Mouse (Mus musculus) limb, embryonic 11.5 days (tissue): Measurements from ENCODE around the gene Rarres2. TPM values are rescaled to one million over a fixed set of nuclear protein-coding genes. Genes with fewer than 3 reads are reported as not detected.

Experiments used
- ATAC-seq: fragments of 200-750 bp; cut with Nextera tagmentation; 2 replicates; pipeline ENCODE4 v1.8.0; 2017; ENCODE audit warnings: low read depth; ENCODE audit not compliant: insufficient number of reproducible peaks, low FRiP score, low TSS enrichment
- DNase-seq: peaks from one replicate; pipeline ENCODE4 v3.0.0-alpha.2; 2015; ENCODE audit warnings: low spot score
- H3K27ac ChIP-seq: fragments of 300-500 bp; sonication (generic); replicated peaks from 2 replicates; pipeline ENCODE4 v1.5.1; 2014; ENCODE audit warnings: low read depth, mild to moderate bottlenecking, low read length
- H3K27me3 ChIP-seq: fragments of 300-500 bp; sonication (generic); 2 replicates; pipeline ENCODE4 v1.6.1; 2014; ENCODE audit warnings: mild to moderate bottlenecking, low read length, mixed read lengths; ENCODE audit not compliant: control insufficient read depth, insufficient read depth
- H3K36me3 ChIP-seq: fragments of 300-500 bp; sonication (generic); 2 replicates; pipeline ENCODE4 v1.6.1; 2014; ENCODE audit warnings: mild to moderate bottlenecking, low read length, moderate library complexity, mixed read lengths; ENCODE audit not compliant: control insufficient read depth, insufficient read depth
- H3K4me1 ChIP-seq: fragments of 300-500 bp; sonication (generic); 2 replicates; pipeline ENCODE4 v1.6.1; 2014; ENCODE audit warnings: low read length, mixed read lengths; ENCODE audit not compliant: control insufficient read depth, insufficient read depth
- H3K4me2 ChIP-seq: fragments of 300-500 bp; sonication (generic); 2 replicates; pipeline ENCODE4 v1.6.1; 2014; ENCODE audit warnings: low read depth, mild to moderate bottlenecking, moderate library complexity; ENCODE audit not compliant: severe bottlenecking
- H3K4me3 ChIP-seq: fragments of 300-500 bp; sonication (generic); 2 replicates; pipeline ENCODE4 v1.5.1; 2014; ENCODE audit warnings: low read depth, low read length
- H3K9ac ChIP-seq: fragments of 300-500 bp; sonication (generic); 2 replicates; pipeline ENCODE4 v1.6.1; 2014; ENCODE audit warnings: mild to moderate bottlenecking, low read length
- H3K9me3 ChIP-seq: fragments of 300-500 bp; sonication (generic); 2 replicates; pipeline ENCODE4 v1.6.1; 2016; ENCODE audit warnings: low read length; ENCODE audit not compliant: control insufficient read depth
- WGBS: fragments of 180-500 bp; shearing (Covaris S2); extraction: QIAGEN DNeasy Blood & Tissue Kit; methylation state at CpG from one replicate; pipeline ENCODE4 v1.1.7; 2014; 5-methylcytosine and 5-hydroxymethylcytosine counted together
- polyA plus RNA-seq: library from polyadenylated mRNA; unstranded; fragments of >200 nt; fragmentation: Nextera tagmentation; extraction: Ambion mirVana; gene quantifications from 2 replicates; pipeline ENCODE4 v1.2.1, GENCODE M21; 2014

The Rarres2 gene
- polyA plus RNA-seq, 1 experiment from 2014 or later = 5.6 TPM

GRCm38 (mm10) chr6:48573280-48573679, 691 bp upstream of the Rarres2 start:
- Histone ChIP-seq H3K9me3 (no peaks in the 10 kb centered on the region), H3K27ac (no peak overlapping the region; the same call in 1 of the 2 replicates), H3K4me3 (no peak overlapping the region), H3K4me1 (peaks cover 5% of the 10 kb centered on the region), H3K9ac (no peak overlapping the region), H3K36me3 (no peaks in the 10 kb centered on the region), H3K27me3 (no peaks in the 10 kb centered on the region), H3K4me2 (no peak overlapping the region)
- peak; percentile 48; the same call in 1 of the 2 replicates for ATAC-seq
- DNase-seq = peak; percentile 67
- 14% methylated on average over 10 of the region's 10 CpGs for WGBS

DNA sequence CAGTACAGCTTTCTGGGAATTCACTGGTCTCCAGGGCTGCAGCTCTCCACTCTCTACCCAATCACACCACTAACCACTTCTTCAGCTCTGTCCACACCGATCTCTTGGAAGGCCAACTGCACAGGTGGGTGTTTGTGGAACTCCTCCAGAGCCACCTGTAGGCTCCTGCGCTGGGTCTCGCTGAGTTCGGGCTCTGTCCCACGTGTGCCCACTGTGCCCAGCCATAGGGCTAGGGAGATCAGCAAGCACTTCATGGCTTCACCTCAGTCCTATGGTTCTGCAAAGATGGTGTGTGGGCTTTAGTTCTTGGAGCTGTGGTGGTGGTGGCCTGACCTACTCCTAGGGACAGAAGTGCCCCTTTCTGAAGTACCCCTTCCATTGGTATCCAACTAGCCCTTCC, 575 bp downstream of the Rarres2 start:
- ATAC-seq (no peak), DNase-seq (no peak)
- WGBS = 92% methylated on average over 5 of the region's 5 CpGs
- peaks cover 5% of the 10 kb centered on the region for H3K4me1 ChIP-seq
- no peak overlapping the region for H3K27ac ChIP-seq
- no peak overlapping the region for H3K9ac ChIP-seq
- no peaks in the 10 kb centered on the region for H3K27me3 ChIP-seq
- no peaks in the 10 kb centered on the region for H3K9me3 ChIP-seq
- H3K36me3 ChIP-seq = no peaks in the 10 kb centered on the region
- H3K4me3 ChIP-seq = no peak overlapping the region
- H3K4me2 ChIP-seq = no peak overlapping the region

DNA sequence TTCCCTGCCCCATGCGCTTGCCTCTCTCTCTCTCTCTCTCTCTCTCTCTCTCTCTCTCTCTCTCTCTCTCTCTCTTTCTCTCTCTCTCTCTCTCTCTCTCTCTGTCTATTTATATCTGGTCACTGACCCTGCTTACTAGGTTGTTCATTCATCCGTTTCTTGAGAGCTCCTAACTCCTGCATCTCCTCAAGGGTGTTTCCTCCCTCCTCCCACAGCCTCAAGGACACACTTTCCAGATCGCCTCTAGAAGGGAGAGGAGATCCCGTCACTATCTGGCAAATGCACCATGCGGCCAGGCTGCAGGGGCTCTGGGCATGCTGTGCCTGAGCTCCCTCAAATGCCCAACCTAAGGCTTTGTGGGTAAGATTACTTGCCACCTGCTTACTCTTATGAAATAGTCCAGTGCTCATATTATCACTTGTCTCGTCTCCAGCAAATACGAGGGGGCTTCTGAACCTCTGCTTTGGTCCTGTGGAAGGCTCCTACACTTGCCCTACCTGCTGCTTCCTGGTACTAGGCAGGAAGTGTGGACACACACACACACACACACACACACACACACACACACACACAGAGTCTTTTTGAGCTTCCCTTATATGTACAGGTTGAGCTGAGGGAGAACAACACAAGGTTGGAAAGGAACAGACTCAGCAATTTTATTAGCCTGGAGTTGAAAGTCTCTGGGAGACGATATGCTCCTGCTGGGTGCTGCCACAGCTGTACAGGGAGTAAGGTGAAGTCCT, 3.4 kb downstream of the Rarres2 start:
- DNase-seq (no peak), ATAC-seq (no peak)
- H3K9me3 ChIP-seq = no peaks in the 10 kb centered on the region
- no peak overlapping the region for H3K9ac ChIP-seq
- no peak overlapping the region for H3K4me3 ChIP-seq
- WGBS = 92% methylated on average over 8 of the region's 8 CpGs
- H3K27me3 ChIP-seq = no peaks in the 10 kb centered on the region
- H3K4me1 ChIP-seq = peaks cover 5% of the 10 kb centered on the region
- no peaks in the 10 kb centered on the region for H3K36me3 ChIP-seq
- H3K27ac ChIP-seq = no peak overlapping the region
- no peak overlapping the region for H3K4me2 ChIP-seq

- H3K9me3 ChIP-seq = no peaks in the 10 kb centered on the region
- WGBS = 91% methylated on average over 21 of the region's 21 CpGs
- no peak overlapping the region for H3K9ac ChIP-seq
- H3K4me1 ChIP-seq = peaks cover 3% of the 10 kb centered on the region
- H3K4me3 ChIP-seq = no peak overlapping the region
- no peak for DNase-seq
- H3K27ac ChIP-seq = no peak overlapping the region
- no peaks in the 10 kb centered on the region for H3K27me3 ChIP-seq
- no peaks in the 10 kb centered on the region for H3K36me3 ChIP-seq
- ATAC-seq = no peak
- no peak overlapping the region for H3K4me2 ChIP-seq
Measured at GRCm38 (mm10) chr6:48568036-48568984, 4.3 kb downstream of the Rarres2 start.

- DNase-seq = no peak
- Histone ChIP-seq H3K36me3 (no peaks in the 10 kb centered on the region), H3K27me3 (no peaks in the 10 kb centered on the region), H3K4me2 (no peak overlapping the region), H3K9ac (0 out of 2 replicates have a peak overlapping the region, but pooled peaks have one; percentile 7), H3K4me1 (no peaks in the 10 kb centered on the region), H3K9me3 (no peaks in the 10 kb centered on the region), H3K4me3 (no peak overlapping the region), H3K27ac (no peak overlapping the region)
- 79% methylated on average over 5 of the region's 5 CpGs for WGBS
- ATAC-seq = no peak
Measured at GRCm38 (mm10) chr6:48566312-48566711, 6.3 kb downstream of the Rarres2 start.

- 93% methylated on average over 4 of the region's 4 CpGs for WGBS
- H3K9ac ChIP-seq = no peak overlapping the region
- H3K27me3 ChIP-seq = no peaks in the 10 kb centered on the region
- H3K4me3 ChIP-seq = no peak overlapping the region
- ATAC-seq (no peak), DNase-seq (no peak)
- no peaks in the 10 kb centered on the region for H3K4me1 ChIP-seq
- H3K27ac ChIP-seq = no peak overlapping the region
- no peaks in the 10 kb centered on the region for H3K9me3 ChIP-seq
- H3K4me2 ChIP-seq = no peak overlapping the region
- no peaks in the 10 kb centered on the region for H3K36me3 ChIP-seq
Measured at GRCm38 (mm10) chr6:48565693-48566310, 6.8 kb downstream of the Rarres2 start.

DNA sequence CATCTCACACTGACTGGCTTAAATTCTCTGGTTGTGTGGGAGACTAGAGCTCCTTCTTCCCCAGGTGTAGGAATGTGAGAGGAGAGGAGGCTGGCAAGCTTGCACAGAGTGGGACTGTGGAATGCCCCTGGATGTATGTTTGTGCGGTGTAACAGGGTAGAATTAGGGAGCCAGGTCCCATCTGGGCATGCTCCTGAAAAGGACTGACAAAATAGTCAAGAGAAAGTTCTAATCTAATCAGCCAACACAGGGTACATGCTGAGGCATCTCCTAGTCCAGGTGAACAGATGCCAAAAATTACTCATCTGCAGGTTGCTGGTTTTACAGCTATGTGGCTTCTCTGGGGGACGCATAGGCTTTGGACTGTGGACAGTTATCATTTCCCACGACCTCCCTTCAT, 16.6 kb downstream of the Rarres2 start:
- ATAC-seq (no peak), DNase-seq (no peak)
- no peak overlapping the region for H3K4me3 ChIP-seq
- no peak overlapping the region for H3K27ac ChIP-seq
- H3K4me1 ChIP-seq = peaks cover 3% of the 10 kb centered on the region; the same call in 1 of the 2 replicates
- no peaks in the 10 kb centered on the region for H3K36me3 ChIP-seq
- no peaks in the 10 kb centered on the region for H3K9me3 ChIP-seq
- H3K4me2 ChIP-seq = no peak overlapping the region
- no peak overlapping the region for H3K9ac ChIP-seq
- 87% methylated on average over 3 of the region's 3 CpGs for WGBS
- H3K27me3 ChIP-seq = no peaks in the 10 kb centered on the region
